Mouse (Mus musculus) hindbrain, embryonic 13.5 days (tissue): ENCODE measurements around the gene Cnpy1. TPM values are rescaled to one million over a fixed set of nuclear protein-coding genes. Genes with fewer than 3 reads are reported as not detected.

Source experiments
- ATAC-seq: fragments of 200-750 bp; cut with Nextera tagmentation; 2 replicates; pipeline ENCODE4 v1.8.0; 2017; ENCODE audit warnings: moderate TSS enrichment; ENCODE audit not compliant: low FRiP score
- H3K27ac ChIP-seq: fragments of 300-500 bp; sonication (generic); 2 replicates; pipeline ENCODE4 v1.5.1; 2015; ENCODE audit warnings: inconsistent platforms, mild to moderate bottlenecking, moderate library complexity
- H3K27me3 ChIP-seq: fragments of 300-500 bp; sonication (generic); 2 replicates; pipeline ENCODE4 v1.6.1; 2015; ENCODE audit warnings: mild to moderate bottlenecking, inconsistent platforms
- H3K36me3 ChIP-seq: fragments of 300-500 bp; sonication (generic); 2 replicates; pipeline ENCODE4 v1.6.1; 2015; ENCODE audit warnings: mild to moderate bottlenecking, inconsistent platforms
- H3K4me1 ChIP-seq: fragments of 300-500 bp; sonication (generic); replicated peaks from 2 replicates; pipeline ENCODE4 v1.6.1; 2015; ENCODE audit warnings: inconsistent platforms
- H3K4me2 ChIP-seq: fragments of 300-500 bp; sonication (generic); 2 replicates; pipeline ENCODE4 v1.6.1; 2015; ENCODE audit warnings: inconsistent platforms, mild to moderate bottlenecking, moderate library complexity
- H3K4me3 ChIP-seq: fragments of 300-500 bp; sonication (generic); 2 replicates; pipeline ENCODE4 v1.5.1; 2015; ENCODE audit warnings: mild to moderate bottlenecking, inconsistent platforms
- H3K9ac ChIP-seq: fragments of 300-500 bp; sonication (generic); 2 replicates; pipeline ENCODE4 v1.6.1; 2015; ENCODE audit warnings: mild to moderate bottlenecking, inconsistent platforms
- H3K9me3 ChIP-seq: fragments of 300-500 bp; sonication (generic); 2 replicates; pipeline ENCODE4 v1.6.1; 2016; ENCODE audit warnings: inconsistent platforms
- whole genome bisulfite sequencing: fragments of 180-500 bp; shearing (Covaris S2); methylation state at CpG from one replicate; pipeline ENCODE4 v1.1.7; 2015; 5-methylcytosine and 5-hydroxymethylcytosine counted together
- polyA plus RNA-seq: library from polyadenylated mRNA; unstranded; fragments of >200 nt; fragmentation: Nextera tagmentation; extraction: Ambion mirVana; gene quantifications from 2 replicates; pipeline ENCODE4 v1.2.1, GENCODE M21; 2015

Gene Cnpy1
- polyA plus RNA-seq, 1 experiment from 2014 or later: 33.9 TPM

DNA sequence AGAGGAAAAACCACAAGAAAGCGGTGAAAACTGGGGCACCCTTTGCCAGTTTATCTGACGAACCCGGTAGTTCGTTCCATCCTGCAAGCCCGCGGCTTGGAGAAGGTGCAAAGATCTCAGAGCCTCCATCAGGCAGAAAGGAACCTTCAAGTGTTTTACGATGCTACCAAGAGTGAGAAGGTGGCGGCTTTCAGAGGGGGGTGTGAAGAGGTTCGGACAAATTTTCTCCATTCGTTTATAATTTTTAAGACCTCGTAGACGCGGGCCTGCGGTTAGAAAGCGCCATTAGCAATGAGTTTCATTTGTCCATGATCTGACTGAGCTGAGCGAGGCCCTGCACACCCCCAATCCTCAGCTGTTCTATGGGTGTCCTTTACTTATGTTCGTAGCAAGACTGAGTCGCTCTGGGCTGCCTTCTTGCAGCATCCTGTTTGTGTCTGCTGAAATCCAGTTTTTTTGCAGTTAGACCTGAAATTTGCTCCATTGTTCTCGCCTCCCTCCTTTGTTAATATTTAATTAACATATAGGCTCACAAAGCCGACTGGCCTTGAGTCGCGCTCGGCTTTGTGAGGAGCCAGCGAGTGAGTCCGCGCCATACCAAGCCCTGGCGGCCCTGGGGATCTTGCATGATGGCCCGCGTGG lies 77.9 kb downstream of the Cnpy1 start:
- Histone ChIP-seq H3K9me3 (no peaks in the 10 kb centered on the region), H3K4me3 (peak overlapping the region; percentile 49), H3K27me3 (peaks cover 90% of the 10 kb centered on the region), H3K27ac (peak overlapping the region; percentile 83), H3K4me1 (peaks cover 22% of the 10 kb centered on the region), H3K4me2 (peak overlapping the region; percentile 60), H3K9ac (peak overlapping the region; percentile 77), H3K36me3 (no peaks in the 10 kb centered on the region)
- ATAC-seq: no peak
- under 1% methylated on average over 29 of the region's 29 CpGs for WGBS

DNA sequence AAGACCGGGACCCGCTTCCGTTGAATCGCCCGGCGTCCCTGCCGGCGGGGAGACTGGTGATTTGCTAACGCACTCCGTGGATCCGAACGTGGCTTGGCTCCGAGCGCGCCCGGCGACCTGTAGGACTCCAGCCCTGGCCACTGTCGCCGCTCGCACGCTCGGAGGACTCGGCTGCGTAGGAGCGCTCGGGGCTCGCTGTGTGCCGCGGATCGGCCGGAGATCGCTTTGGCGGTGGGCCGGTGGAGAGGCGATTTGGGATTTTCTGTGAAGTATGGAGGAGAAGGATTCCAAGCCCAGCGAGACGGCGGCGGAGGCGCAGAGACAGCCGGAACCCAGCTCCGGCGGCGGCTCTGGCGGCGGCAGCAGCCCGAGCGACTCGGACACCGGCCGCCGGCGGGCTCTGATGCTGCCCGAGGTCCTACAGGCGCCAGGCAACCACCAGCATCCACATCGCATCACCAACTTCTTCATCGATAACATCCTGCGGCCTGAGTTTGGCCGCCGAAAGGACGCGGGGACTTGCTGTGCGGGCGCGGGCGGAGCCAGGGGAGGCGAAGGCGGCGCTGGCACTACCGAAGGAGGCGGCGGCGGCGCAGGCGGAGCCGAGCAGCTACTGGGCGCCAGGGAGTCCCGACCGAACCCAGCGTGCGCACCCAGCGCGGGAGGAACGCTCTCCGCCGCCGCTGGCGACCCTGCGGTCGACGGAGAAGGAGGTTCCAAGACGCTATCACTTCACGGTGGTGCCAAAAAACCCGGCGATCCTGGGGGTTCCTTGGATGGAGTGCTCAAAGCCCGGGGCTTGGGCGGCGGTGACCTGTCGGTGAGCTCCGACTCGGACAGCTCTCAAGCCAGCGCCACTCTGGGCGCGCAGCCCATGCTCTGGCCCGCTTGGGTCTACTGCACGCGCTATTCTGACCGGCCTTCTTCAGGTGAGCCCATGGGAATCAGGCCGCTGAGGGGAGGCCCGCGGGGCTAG lies 79.1 kb downstream of the Cnpy1 start:
- Histone ChIP-seq H3K27me3 (peaks cover 90% of the 10 kb centered on the region), H3K36me3 (no peaks in the 10 kb centered on the region), H3K27ac (peak overlapping the region; percentile 83), H3K9me3 (no peaks in the 10 kb centered on the region), H3K4me1 (peaks cover 30% of the 10 kb centered on the region), H3K4me3 (peak overlapping the region; percentile 49), H3K4me2 (peak overlapping the region; percentile 60), H3K9ac (peak overlapping the region; percentile 77)
- peak; percentile 12; the same call in 1 of the 2 replicates for ATAC-seq
- WGBS: under 1% methylated on average over 105 of the region's 111 CpGs

- Histone ChIP-seq H3K27ac (peak within 1 kb of the TSS; percentile 83), H3K9me3 (no peaks in the 10 kb centered on the region), H3K4me3 (peak within 1 kb of the TSS; percentile 49), H3K27me3 (peaks cover 92% of the 10 kb centered on the region), H3K9ac (peak within 1 kb of the TSS; percentile 77), H3K36me3 (no peaks in the 10 kb centered on the region), H3K4me2 (peak within 1 kb of the TSS; percentile 60), H3K4me1 (peaks cover 31% of the 10 kb centered on the region)
- ATAC-seq: peak; percentile 79
- WGBS: under 1% methylated on average over 103 of the region's 113 CpGs
These were observed 80.0 kb downstream of the Cnpy1 start, which contains the start of gene En2 for GRCm38 (mm10) chr5:28165358-28166255. Gene En2, plus strand, starts transcription at chr5:28165694.

DNA sequence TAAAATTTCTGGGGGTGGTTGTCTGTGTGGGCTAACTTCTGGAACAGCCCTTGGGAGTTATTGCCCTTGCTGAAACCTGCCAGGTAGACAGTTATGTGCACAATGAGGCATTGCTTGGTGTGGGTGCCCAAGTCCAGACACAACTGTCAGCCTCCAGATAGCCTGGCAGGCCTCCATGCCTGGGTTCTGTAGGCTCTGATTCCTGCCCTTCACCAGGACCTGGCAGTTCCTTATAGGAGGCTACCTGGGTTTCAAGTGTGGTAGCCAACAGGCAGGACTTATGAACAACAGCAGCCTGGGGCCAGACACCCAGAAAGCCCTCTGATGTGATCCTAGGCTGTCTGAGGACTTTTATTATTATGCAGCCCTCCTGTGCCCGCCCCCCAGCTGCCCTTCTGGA lies 81.7 kb downstream of the Cnpy1 start:
- Histone ChIP-seq H3K27me3 (peaks cover 94% of the 10 kb centered on the region), H3K9me3 (no peaks in the 10 kb centered on the region), H3K9ac (no peak overlapping the region), H3K4me2 (no peak overlapping the region), H3K36me3 (no peaks in the 10 kb centered on the region), H3K27ac (no peak overlapping the region), H3K4me3 (no peak overlapping the region), H3K4me1 (peaks cover 35% of the 10 kb centered on the region)
- 3% methylated on average over 1 of the region's 1 CpGs for WGBS
- ATAC-seq: no peak

GRCm38 (mm10) chr5:28161938-28162402 lies 83.6 kb downstream of the Cnpy1 start:
- Histone ChIP-seq H3K9me3 (no peaks in the 10 kb centered on the region), H3K9ac (peak overlapping the region; percentile 24; the same call in 1 of the 2 replicates), H3K27ac (no peak overlapping the region), H3K4me2 (peak overlapping the region; percentile 34), H3K4me3 (peak overlapping the region; percentile 15), H3K36me3 (no peaks in the 10 kb centered on the region), H3K27me3 (peaks cover 99% of the 10 kb centered on the region), H3K4me1 (peaks cover 48% of the 10 kb centered on the region)
- ATAC-seq: no peak
- WGBS: under 1% methylated on average over 24 of the region's 24 CpGs

DNA sequence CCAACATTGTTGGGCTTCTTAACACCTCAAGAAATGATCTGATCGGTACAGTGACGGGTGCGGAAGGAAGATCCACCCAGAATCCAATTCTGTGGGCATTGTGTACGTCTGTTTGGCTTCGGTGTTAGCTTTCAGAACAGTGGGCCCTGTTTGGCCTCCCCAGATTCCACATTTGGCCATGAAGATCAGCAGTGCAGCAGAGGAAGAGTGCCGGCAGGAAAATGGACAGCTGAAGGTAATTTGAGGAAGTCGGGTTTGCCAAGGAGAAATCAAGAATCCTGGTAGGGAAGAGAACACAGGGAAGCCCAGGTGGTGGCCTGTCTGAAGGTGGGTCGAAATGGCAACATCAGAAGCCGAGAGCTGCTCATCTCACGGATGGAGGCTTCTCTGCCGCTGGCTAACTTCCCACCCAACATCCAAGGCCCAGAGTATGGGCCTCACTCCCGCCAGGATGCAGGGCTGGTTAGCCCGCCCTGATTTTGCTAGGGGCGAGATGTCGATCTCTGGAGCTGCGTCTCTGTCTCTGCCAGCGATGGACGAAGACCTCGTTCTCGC lies 84.1 kb downstream of the Cnpy1 start:
- peak overlapping the region; percentile 34 for H3K4me2 ChIP-seq
- H3K4me3 ChIP-seq: peak overlapping the region; percentile 15
- peaks cover 99% of the 10 kb centered on the region for H3K27me3 ChIP-seq
- no peak for ATAC-seq
- no peak overlapping the region for H3K27ac ChIP-seq
- 0 out of 2 replicates have a peak overlapping the region, but pooled peaks have one; percentile 24 for H3K9ac ChIP-seq
- no peaks in the 10 kb centered on the region for H3K9me3 ChIP-seq
- peaks cover 43% of the 10 kb centered on the region for H3K4me1 ChIP-seq
- 4% methylated on average over 20 of the region's 20 CpGs for WGBS
- no peaks in the 10 kb centered on the region for H3K36me3 ChIP-seq

GRCm38 (mm10) chr5:28159891-28160470 lies 85.6 kb downstream of the Cnpy1 start:
- Histone ChIP-seq H3K27ac (no peak overlapping the region), H3K36me3 (no peaks in the 10 kb centered on the region), H3K9me3 (no peaks in the 10 kb centered on the region), H3K9ac (no peak overlapping the region), H3K4me1 (peaks cover 28% of the 10 kb centered on the region), H3K4me3 (no peak overlapping the region), H3K4me2 (no peak overlapping the region), H3K27me3 (peaks cover 99% of the 10 kb centered on the region)
- no peak for ATAC-seq
- WGBS: 7% methylated on average over 8 of the region's 8 CpGs

DNA sequence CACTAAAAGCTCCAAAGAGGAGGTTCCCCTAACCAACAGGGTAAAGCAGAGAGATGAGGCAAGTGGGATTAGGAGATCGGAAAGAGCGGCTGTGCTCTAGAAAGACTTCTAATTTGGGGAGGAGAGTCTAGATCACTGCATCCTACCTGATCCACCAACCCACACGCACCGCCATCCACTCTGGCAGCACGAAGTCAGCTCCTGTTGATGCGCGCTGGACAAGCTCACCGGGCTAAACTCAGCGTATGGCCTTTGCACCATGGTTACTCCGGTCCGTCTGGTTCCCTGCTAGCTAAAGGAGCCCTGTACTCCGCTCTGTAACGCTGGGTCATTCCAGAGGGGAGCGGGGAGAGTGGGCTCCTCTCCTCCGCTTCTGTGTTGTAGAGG lies 86.5 kb downstream of the Cnpy1 start:
- Histone ChIP-seq H3K4me2 (peak overlapping the region; percentile 32), H3K4me3 (no peak overlapping the region; the same call in 1 of the 2 replicates)
- no peak for ATAC-seq

DNA sequence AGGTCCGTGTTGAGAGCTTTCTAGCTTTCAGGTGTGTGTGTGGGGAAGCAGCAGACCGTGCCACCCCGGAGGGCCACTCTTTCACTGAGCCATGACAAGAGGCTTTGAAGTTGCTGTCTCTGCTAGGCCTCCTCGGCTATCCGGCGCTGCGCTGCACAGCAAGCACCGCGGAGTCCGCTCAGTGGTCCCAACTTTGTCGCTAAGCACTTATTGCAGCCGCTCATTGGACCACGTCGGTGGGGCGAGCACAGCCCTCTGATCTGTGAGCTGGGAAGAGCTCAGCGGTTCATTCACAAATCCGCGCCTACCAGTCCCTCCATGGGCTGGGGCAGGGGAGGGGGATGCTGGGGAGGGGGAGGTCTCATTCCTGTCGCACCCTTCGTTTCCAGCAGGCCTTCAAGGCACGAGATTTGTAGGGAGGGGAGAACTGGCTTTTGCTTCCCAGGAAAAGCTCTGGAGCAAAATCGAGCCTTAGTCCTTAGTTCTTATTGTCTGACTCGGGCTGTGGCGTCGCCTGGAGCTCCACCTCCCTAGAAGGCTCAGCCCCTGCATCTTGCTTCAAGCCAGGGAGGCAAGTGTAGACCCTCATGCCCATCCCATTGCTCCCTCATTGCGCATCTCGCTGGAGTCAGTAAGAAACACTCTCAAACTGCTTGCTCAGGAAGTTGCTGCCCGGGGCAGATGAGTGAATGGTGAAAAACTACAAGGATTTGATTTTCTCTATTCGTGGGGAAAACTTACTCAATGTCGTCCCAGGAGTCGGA lies 87.1 kb downstream of the Cnpy1 start:
- Histone ChIP-seq H3K4me3 (peak overlapping the region; percentile 22), H3K9ac (no peak overlapping the region)

More for the DNA sequence above, 86.5 kb downstream of the Cnpy1 start:
- WGBS: under 1% methylated on average over 15 of the region's 15 CpGs
- H3K4me1 ChIP-seq: peaks cover 27% of the 10 kb centered on the region
- H3K27ac ChIP-seq: no peak overlapping the region; the same call in 1 of the 2 replicates
- H3K9ac ChIP-seq: no peak overlapping the region
- peaks cover 97% of the 10 kb centered on the region for H3K27me3 ChIP-seq
- no peaks in the 10 kb centered on the region for H3K9me3 ChIP-seq
- no peaks in the 10 kb centered on the region for H3K36me3 ChIP-seq

DNA sequence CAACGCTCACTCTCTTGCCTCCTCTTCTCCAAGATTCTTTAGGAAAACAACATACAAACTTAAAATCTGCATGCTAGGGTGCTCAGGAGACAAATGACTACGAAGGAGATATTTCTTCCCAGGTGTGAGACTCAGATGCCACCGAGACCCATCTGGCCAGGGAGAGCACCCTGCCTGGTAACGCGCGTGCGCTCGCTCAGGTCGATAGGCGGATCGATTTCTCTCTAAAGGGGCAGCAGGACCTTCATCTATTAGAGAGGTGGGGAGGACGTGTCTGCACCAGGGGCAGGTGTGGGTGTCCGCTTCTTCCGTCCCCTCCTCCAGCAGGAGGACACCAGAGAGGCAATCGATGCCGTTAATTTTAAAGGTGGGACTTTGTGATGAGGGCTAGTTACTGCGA lies 87.8 kb downstream of the Cnpy1 start:
- under 1% methylated on average over 17 of the region's 17 CpGs for WGBS
- Histone ChIP-seq H3K4me3 (peak overlapping the region; percentile 22), H3K9ac (no peak overlapping the region), H3K4me1 (peaks cover 27% of the 10 kb centered on the region), H3K27ac (0 out of 2 replicates have a peak overlapping the region, but pooled peaks have one; percentile 23), H3K27me3 (peaks cover 97% of the 10 kb centered on the region), H3K36me3 (no peaks in the 10 kb centered on the region), H3K4me2 (peak overlapping the region; percentile 32), H3K9me3 (no peaks in the 10 kb centered on the region)
- ATAC-seq: no peak

More for the DNA sequence above, 87.1 kb downstream of the Cnpy1 start:
- peaks cover 97% of the 10 kb centered on the region for H3K27me3 ChIP-seq
- H3K27ac ChIP-seq: 0 out of 2 replicates have a peak overlapping the region, but pooled peaks have one; percentile 23
- H3K4me1 ChIP-seq: peaks cover 27% of the 10 kb centered on the region
- peak overlapping the region; percentile 32 for H3K4me2 ChIP-seq
- no peaks in the 10 kb centered on the region for H3K36me3 ChIP-seq
- no peaks in the 10 kb centered on the region for H3K9me3 ChIP-seq
- peak; percentile 60 for ATAC-seq
- WGBS: under 1% methylated on average over 31 of the region's 31 CpGs
